Mouse (Mus musculus): ENCODE data around the gene Ppip5k1. TPM values are rescaled to one million over a fixed set of nuclear protein-coding genes. Genes with fewer than 3 reads are reported as not detected.
"Not testable (repeated sequence)": the region's sequence is repeated elsewhere in the genome, so short reads cannot be mapped to it uniquely, and the experiment has no call there.

Ppip5k1 gene
- polyA plus RNA-seq (2015; fragmentation: Nextera tagmentation; extraction: Ambion mirVana) = 19.3 and 21.2 TPM in 2 replicates

GRCm38 (mm10) chr2:121354820-121355592 lies at the start of gene Ppip5k1:
Ppip5k1 (minus strand) TSS chr2:121355396.
- ATAC-seq (ENCODE audit: insufficient read depth, low FRiP score) = peak; percentile 93
- Histone ChIP-seq H3K9ac (ENCODE audit: low read length) (peak within 1 kb of the TSS; percentile 82), H3K4me2 (ENCODE audit: low read depth, low read length) (peak within 1 kb of the TSS; percentile 90), H3K27me3 (ENCODE audit: control insufficient read depth, insufficient read depth, low read length) (no peaks in the 10 kb centered on the region), H3K9me3 (replicated peaks; ENCODE audit: control insufficient read depth, low read length) (no peaks in the 10 kb centered on the region), H3K4me1 (ENCODE audit: control insufficient read depth, insufficient read depth, low read length) (no peaks in the 10 kb centered on the region), H3K27ac (ENCODE audit: low read length) (no peak within 1 kb of the TSS; the same call in 1 of the 2 replicates), H3K36me3 (ENCODE audit: control insufficient read depth, insufficient read depth, low read length) (no peaks in the 10 kb centered on the region), H3K4me3 (replicated peaks; ENCODE audit: low read length) (peak within 1 kb of the TSS; percentile 73)
- under 1% methylated on average over 58 of the region's 58 CpGs for WGBS

- Histone ChIP-seq H3K4me2 (ENCODE audit: low read depth, low read length) (no peak overlapping the region), H3K9me3 (replicated peaks; ENCODE audit: control insufficient read depth, low read length) (no peaks in the 10 kb centered on the region), H3K4me1 (ENCODE audit: control insufficient read depth, insufficient read depth, low read length) (no peaks in the 10 kb centered on the region), H3K27me3 (ENCODE audit: control insufficient read depth, insufficient read depth, low read length) (no peaks in the 10 kb centered on the region), H3K36me3 (ENCODE audit: control insufficient read depth, insufficient read depth, low read length) (no peaks in the 10 kb centered on the region), H3K27ac (ENCODE audit: low read length) (no peak overlapping the region), H3K9ac (ENCODE audit: low read length) (no peak overlapping the region), H3K4me3 (replicated peaks; ENCODE audit: low read length) (no peak overlapping the region)
- no peak for ATAC-seq (ENCODE audit: insufficient read depth, low FRiP score)
Measured at GRCm38 (mm10) chr2:121403296-121403695, 48.1 kb upstream of the Ppip5k1 start.

GRCm38 (mm10) chr2:121396624-121397023 lies 41.4 kb upstream of the Ppip5k1 start:
- Histone ChIP-seq H3K36me3 (ENCODE audit: control insufficient read depth, insufficient read depth, low read length) (no peaks in the 10 kb centered on the region), H3K4me2 (ENCODE audit: low read depth, low read length) (no peak overlapping the region), H3K9me3 (replicated peaks; ENCODE audit: control insufficient read depth, low read length) (no peaks in the 10 kb centered on the region), H3K9ac (ENCODE audit: low read length) (no peak overlapping the region), H3K4me3 (replicated peaks; ENCODE audit: low read length) (no peak overlapping the region), H3K27me3 (ENCODE audit: control insufficient read depth, insufficient read depth, low read length) (no peaks in the 10 kb centered on the region), H3K4me1 (ENCODE audit: control insufficient read depth, insufficient read depth, low read length) (no peaks in the 10 kb centered on the region), H3K27ac (ENCODE audit: low read length) (no peak overlapping the region)
- 11% methylated on average over 8 of the region's 8 CpGs for WGBS
- no peak for ATAC-seq (ENCODE audit: insufficient read depth, low FRiP score)

GRCm38 (mm10) chr2:121386961-121387575 lies 31.9 kb upstream of the Ppip5k1 start, which contains the start of gene Strc:
Strc (minus strand) TSS chr2:121387168.
- not testable (repeated sequence) for ATAC-seq (ENCODE audit: insufficient read depth, low FRiP score); H3K4me2 ChIP-seq (ENCODE audit: low read depth, low read length); H3K9ac ChIP-seq (ENCODE audit: low read length); H3K4me3 ChIP-seq (replicated peaks; ENCODE audit: low read length); H3K36me3 ChIP-seq (ENCODE audit: control insufficient read depth, insufficient read depth, low read length); H3K27me3 ChIP-seq (ENCODE audit: control insufficient read depth, insufficient read depth, low read length); H3K9me3 ChIP-seq (replicated peaks; ENCODE audit: control insufficient read depth, low read length); H3K27ac ChIP-seq (ENCODE audit: low read length); H3K4me1 ChIP-seq (ENCODE audit: control insufficient read depth, insufficient read depth, low read length)
- WGBS = 95% methylated on average over 14 of the region's 17 CpGs

- no peaks in the 10 kb centered on the region for H3K4me1 ChIP-seq (ENCODE audit: control insufficient read depth, insufficient read depth, low read length)
- no peaks in the 10 kb centered on the region for H3K9me3 ChIP-seq (replicated peaks; ENCODE audit: control insufficient read depth, low read length)
- no peak overlapping the region for H3K4me2 ChIP-seq (ENCODE audit: low read depth, low read length)
- no peaks in the 10 kb centered on the region for H3K36me3 ChIP-seq (ENCODE audit: control insufficient read depth, insufficient read depth, low read length)
- no peak overlapping the region for H3K27ac ChIP-seq (ENCODE audit: low read length)
- H3K4me3 ChIP-seq (replicated peaks; ENCODE audit: low read length) = no peak overlapping the region
- ATAC-seq (ENCODE audit: insufficient read depth, low FRiP score) = no peak
- WGBS = 55% methylated on average over 2 of the region's 2 CpGs
- H3K9ac ChIP-seq (ENCODE audit: low read length) = no peak overlapping the region
- H3K27me3 ChIP-seq (ENCODE audit: control insufficient read depth, insufficient read depth, low read length) = no peaks in the 10 kb centered on the region
Measured at GRCm38 (mm10) chr2:121374766-121375165, 19.6 kb upstream of the Ppip5k1 start.

- no peak for ATAC-seq (ENCODE audit: insufficient read depth, low FRiP score)
- H3K9ac ChIP-seq (ENCODE audit: low read length) = no peak overlapping the region
- H3K27me3 ChIP-seq (ENCODE audit: control insufficient read depth, insufficient read depth, low read length) = no peaks in the 10 kb centered on the region
- no peaks in the 10 kb centered on the region for H3K36me3 ChIP-seq (ENCODE audit: control insufficient read depth, insufficient read depth, low read length)
- WGBS = 64% methylated on average over 3 of the region's 3 CpGs
- no peak overlapping the region for H3K4me2 ChIP-seq (ENCODE audit: low read depth, low read length)
- H3K4me1 ChIP-seq (ENCODE audit: control insufficient read depth, insufficient read depth, low read length) = no peaks in the 10 kb centered on the region
- no peak overlapping the region for H3K27ac ChIP-seq (ENCODE audit: low read length)
- no peaks in the 10 kb centered on the region for H3K9me3 ChIP-seq (replicated peaks; ENCODE audit: control insufficient read depth, low read length)
- no peak overlapping the region for H3K4me3 ChIP-seq (replicated peaks; ENCODE audit: low read length)
Measured at GRCm38 (mm10) chr2:121372266-121372665, 17.1 kb upstream of the Ppip5k1 start.

GRCm38 (mm10) chr2:121370921-121371320 lies 15.7 kb upstream of the Ppip5k1 start:
- Histone ChIP-seq H3K9me3 (replicated peaks; ENCODE audit: control insufficient read depth, low read length) (no peaks in the 10 kb centered on the region), H3K4me3 (replicated peaks; ENCODE audit: low read length) (no peak overlapping the region), H3K27ac (ENCODE audit: low read length) (no peak overlapping the region), H3K27me3 (ENCODE audit: control insufficient read depth, insufficient read depth, low read length) (no peaks in the 10 kb centered on the region), H3K9ac (ENCODE audit: low read length) (no peak overlapping the region), H3K4me2 (ENCODE audit: low read depth, low read length) (no peak overlapping the region), H3K4me1 (ENCODE audit: control insufficient read depth, insufficient read depth, low read length) (no peaks in the 10 kb centered on the region), H3K36me3 (ENCODE audit: control insufficient read depth, insufficient read depth, low read length) (no peaks in the 10 kb centered on the region)
- WGBS = 80% methylated on average over 5 of the region's 5 CpGs
- no peak for ATAC-seq (ENCODE audit: insufficient read depth, low FRiP score)

- WGBS = 84% methylated on average over 2 of the region's 2 CpGs
- no peak overlapping the region for H3K9ac ChIP-seq (ENCODE audit: low read length)
Measured at GRCm38 (mm10) chr2:121368831-121369230, 13.6 kb upstream of the Ppip5k1 start.

GRCm38 (mm10) chr2:121363656-121364055 lies 8.5 kb upstream of the Ppip5k1 start:
- no peaks in the 10 kb centered on the region for H3K27me3 ChIP-seq (ENCODE audit: control insufficient read depth, insufficient read depth, low read length)
- no peak overlapping the region for H3K4me3 ChIP-seq (replicated peaks; ENCODE audit: low read length)
- H3K9ac ChIP-seq (ENCODE audit: low read length) = no peak overlapping the region
- no peak overlapping the region for H3K4me2 ChIP-seq (ENCODE audit: low read depth, low read length)
- no peaks in the 10 kb centered on the region for H3K4me1 ChIP-seq (ENCODE audit: control insufficient read depth, insufficient read depth, low read length)
- H3K36me3 ChIP-seq (ENCODE audit: control insufficient read depth, insufficient read depth, low read length) = no peaks in the 10 kb centered on the region
- H3K9me3 ChIP-seq (replicated peaks; ENCODE audit: control insufficient read depth, low read length) = no peaks in the 10 kb centered on the region
- WGBS = 79% methylated on average over 3 of the region's 3 CpGs
- ATAC-seq (ENCODE audit: insufficient read depth, low FRiP score) = no peak
- H3K27ac ChIP-seq (ENCODE audit: low read length) = no peak overlapping the region

More at GRCm38 (mm10) chr2:121368831-121369230, 13.6 kb upstream of the Ppip5k1 start:
- Histone ChIP-seq H3K4me1 (ENCODE audit: control insufficient read depth, insufficient read depth, low read length) (no peaks in the 10 kb centered on the region), H3K9me3 (replicated peaks; ENCODE audit: control insufficient read depth, low read length) (no peaks in the 10 kb centered on the region), H3K27me3 (ENCODE audit: control insufficient read depth, insufficient read depth, low read length) (no peaks in the 10 kb centered on the region), H3K4me3 (replicated peaks; ENCODE audit: low read length) (no peak overlapping the region), H3K27ac (ENCODE audit: low read length) (no peak overlapping the region), H3K4me2 (ENCODE audit: low read depth, low read length) (no peak overlapping the region), H3K36me3 (ENCODE audit: control insufficient read depth, insufficient read depth, low read length) (no peaks in the 10 kb centered on the region)
- no peak for ATAC-seq (ENCODE audit: insufficient read depth, low FRiP score)
